Mouse (Mus musculus): ENCODE data around the gene Ptch1. TPM values are rescaled to one million over a fixed set of nuclear protein-coding genes. Genes with fewer than 3 reads are reported as not detected.

The Ptch1 gene
- polyA plus RNA-seq, 1 experiment from 2014 or later, result 22.7 TPM

DNA sequence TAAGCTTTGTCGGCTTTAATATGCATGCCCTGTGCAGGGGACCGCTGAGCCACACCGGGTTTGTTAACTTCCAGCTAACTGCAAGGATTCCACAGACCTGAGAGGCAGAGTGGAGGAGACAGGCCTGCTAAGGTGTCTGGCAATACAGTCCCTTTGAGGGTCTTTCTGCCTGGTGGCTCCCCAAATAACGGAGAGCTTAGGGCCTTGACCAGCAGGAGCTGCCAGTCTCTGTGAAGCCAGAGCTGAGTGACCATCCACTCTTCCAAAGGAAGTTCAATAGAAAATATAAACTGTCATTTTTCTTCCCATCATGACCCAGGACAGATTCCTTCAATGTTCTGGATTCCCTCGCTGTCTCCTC is 4.0 kb downstream of the Ptch1 start:
- H3K9ac ChIP-seq, result peak overlapping the region; percentile 10; the same call in 1 of the 2 replicates
- peak overlapping the region; percentile 89; the same call in 1 of the 2 replicates for H3K27ac ChIP-seq
- peaks cover 39% of the 10 kb centered on the region for H3K4me1 ChIP-seq

DNA sequence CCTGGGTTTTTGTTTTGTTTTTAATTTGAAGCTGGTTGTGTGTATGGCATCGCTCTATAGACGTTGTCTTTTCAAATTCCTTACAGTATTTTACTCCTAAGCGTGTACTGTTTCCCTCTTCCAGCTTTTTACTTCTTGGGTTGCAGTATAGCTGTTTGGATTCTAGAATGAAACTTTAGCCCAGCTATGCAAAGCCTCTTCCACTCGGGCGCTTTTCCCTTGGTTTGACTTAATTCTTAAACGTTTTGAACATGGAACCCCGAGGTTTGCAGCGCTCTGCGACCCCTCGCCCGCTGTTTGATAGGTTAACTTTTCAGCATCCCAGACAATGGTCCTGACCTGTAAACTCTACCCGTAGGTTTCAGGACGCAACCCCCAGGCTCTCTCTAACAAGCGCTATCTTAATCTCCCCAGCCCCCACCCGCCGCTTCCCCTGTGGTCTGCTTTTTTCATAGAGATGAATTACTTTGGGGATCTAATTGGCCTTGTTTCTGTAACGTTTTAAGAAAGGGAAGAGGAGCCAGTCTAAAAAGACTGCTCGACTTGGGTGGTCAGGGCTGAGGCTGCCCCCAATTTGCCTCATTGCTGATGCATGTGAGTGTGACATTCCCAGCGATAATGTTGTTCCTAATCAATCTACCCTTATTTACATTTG is 4.5 kb downstream of the Ptch1 start:
- H3K9me3 ChIP-seq (replicated peaks), result no peaks in the 10 kb centered on the region
- H3K4me1 ChIP-seq, result peaks cover 39% of the 10 kb centered on the region
- H3K9ac ChIP-seq, result peak overlapping the region; percentile 59; the same call in 1 of the 2 replicates
- H3K4me3 ChIP-seq, result peak overlapping the region; percentile 58; the same call in 1 of the 2 replicates
- peaks cover 39% of the 10 kb centered on the region for H3K27me3 ChIP-seq
- no peak for ATAC-seq (ENCODE audit: low FRiP score)
- peak overlapping the region; percentile 89 for H3K27ac ChIP-seq
- 2% methylated on average over 19 of the region's 19 CpGs for WGBS
- peak overlapping the region; percentile 96 for H3K4me2 ChIP-seq (replicated peaks)
- H3K36me3 ChIP-seq, result no peaks in the 10 kb centered on the region

More for the DNA sequence above, 4.0 kb downstream of the Ptch1 start:
- no peaks in the 10 kb centered on the region for H3K9me3 ChIP-seq (replicated peaks)
- H3K36me3 ChIP-seq, result no peaks in the 10 kb centered on the region
- ATAC-seq (ENCODE audit: low FRiP score), result no peak
- peaks cover 44% of the 10 kb centered on the region for H3K27me3 ChIP-seq
- no peak overlapping the region for H3K4me3 ChIP-seq
- 8% methylated on average over 5 of the region's 5 CpGs for WGBS
- peak overlapping the region; percentile 96 for H3K4me2 ChIP-seq (replicated peaks)

DNA sequence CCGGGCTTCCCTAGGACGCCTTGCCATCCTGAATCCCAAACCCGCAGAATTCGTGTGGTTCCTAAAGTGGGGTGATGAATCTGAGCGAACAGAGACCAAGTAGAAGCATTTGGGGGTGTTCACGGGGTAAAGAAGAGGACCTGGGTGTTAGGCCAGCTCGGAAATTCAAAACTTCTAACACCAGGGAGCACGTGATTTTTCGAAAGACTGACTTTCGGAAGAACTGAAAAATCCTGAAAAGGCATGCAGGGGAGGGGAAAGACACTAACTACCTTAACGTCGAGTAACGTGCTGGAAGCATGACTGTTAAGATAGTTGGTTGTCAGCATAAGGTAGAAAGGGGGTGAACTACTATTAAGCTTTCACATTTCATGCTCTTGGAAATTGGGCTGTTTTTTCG is 5.1 kb downstream of the Ptch1 start:
- ATAC-seq (ENCODE audit: low FRiP score), result no peak
- peaks cover 33% of the 10 kb centered on the region for H3K4me1 ChIP-seq
- WGBS, result under 1% methylated on average over 14 of the region's 14 CpGs

DNA sequence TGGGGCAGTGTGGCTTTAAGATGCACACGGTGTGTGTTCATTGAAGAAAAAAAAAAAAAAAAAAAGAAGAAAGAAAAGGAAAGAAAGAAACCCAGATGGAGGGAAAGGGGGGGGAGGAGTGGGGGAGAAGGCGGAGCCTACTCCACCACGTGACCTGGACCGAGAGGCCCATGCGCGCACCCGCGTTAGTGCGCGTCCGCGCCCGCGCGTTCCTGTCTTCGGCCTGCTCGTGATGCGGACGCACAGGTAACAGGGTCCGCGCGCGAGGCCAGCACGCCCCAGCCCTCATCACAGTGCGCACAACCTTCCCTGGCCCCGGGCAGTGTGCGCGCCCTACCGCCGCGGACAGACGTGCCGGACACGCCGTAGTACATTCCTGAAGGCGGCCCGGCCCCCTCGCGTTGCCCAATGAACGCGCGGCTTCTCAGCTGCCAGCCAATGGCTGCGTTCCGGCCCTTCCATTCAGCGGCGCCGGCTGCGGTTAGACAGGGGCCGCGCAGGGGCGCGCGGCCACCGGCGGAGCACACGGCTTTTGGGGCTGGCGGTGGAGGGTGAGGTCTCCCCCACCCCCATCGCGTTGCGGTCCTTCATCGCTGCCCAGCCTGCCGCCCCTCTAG is 5.6 kb downstream of the Ptch1 start:
- Histone ChIP-seq H3K9me3 (replicated peaks) (no peaks in the 10 kb centered on the region), H3K9ac (peak overlapping the region; percentile 59), H3K27me3 (peaks cover 33% of the 10 kb centered on the region), H3K4me3 (peak overlapping the region; percentile 58), H3K4me2 (replicated peaks) (peak overlapping the region; percentile 96), H3K4me1 (peaks cover 33% of the 10 kb centered on the region), H3K27ac (peak overlapping the region; percentile 89), H3K36me3 (no peaks in the 10 kb centered on the region)
- WGBS, result under 1% methylated on average over 57 of the region's 62 CpGs
- peak; percentile 74 for ATAC-seq (ENCODE audit: low FRiP score)

More for the DNA sequence above, 5.1 kb downstream of the Ptch1 start:
- Histone ChIP-seq H3K4me3 (peak overlapping the region; percentile 58), H3K4me2 (replicated peaks) (peak overlapping the region; percentile 96), H3K9me3 (replicated peaks) (no peaks in the 10 kb centered on the region), H3K27me3 (peaks cover 34% of the 10 kb centered on the region), H3K9ac (peak overlapping the region; percentile 59), H3K36me3 (no peaks in the 10 kb centered on the region), H3K27ac (peak overlapping the region; percentile 89)

DNA sequence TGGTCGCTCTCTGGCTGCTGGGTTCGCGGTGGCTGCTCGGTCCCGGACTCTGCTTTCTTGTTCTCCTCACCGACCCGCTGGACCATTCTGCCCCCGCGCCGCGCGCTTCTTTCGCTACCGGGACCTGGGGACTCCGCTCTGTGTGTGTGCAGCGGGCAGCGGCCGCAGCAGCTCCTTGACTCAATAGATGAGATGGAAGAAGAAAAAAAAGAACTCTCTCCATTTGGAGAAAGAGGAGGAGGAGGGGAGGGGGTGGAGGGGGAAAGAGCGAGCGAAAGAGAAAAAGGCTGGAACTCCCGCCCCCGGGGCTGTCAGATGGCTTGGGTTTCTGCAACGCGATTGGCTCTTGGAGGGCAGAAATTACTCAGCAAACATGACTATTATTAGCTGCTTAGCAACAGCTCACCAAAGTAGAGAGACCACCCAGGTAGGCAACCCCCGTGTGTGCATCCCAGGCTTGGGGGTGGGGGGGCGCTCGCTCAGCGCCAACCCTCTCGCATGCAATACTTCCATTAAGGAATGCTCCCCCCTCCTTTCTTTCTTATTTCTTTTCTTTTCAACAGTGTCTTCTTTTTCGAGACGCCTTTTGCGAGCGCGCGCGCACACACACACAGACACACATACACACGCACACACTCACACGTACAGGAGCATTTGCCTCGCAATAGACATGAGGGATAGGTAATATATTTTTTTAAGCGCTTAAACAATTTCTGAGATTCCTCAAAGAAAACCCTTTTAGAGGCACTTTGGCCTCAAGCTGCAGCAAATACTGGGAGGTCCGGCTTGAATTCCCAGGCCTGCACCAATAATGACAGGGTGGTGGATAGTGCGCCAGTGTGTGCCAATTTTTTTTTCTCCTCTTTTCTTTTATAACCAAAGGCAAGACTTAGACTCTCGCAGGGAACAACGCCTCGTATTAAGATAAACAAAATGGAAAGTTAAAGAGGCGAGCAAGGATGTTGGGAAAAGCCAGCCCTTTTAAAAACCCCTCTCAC is 7.1 kb downstream of the Ptch1 start:
- H3K4me3 ChIP-seq, result peak overlapping the region; percentile 97
- H3K27me3 ChIP-seq, result peaks cover 25% of the 10 kb centered on the region
- no peaks in the 10 kb centered on the region for H3K36me3 ChIP-seq
- H3K4me1 ChIP-seq, result peaks cover 40% of the 10 kb centered on the region
- peak overlapping the region; percentile 100 for H3K27ac ChIP-seq
- under 1% methylated on average over 45 of the region's 46 CpGs for WGBS
- H3K4me2 ChIP-seq (replicated peaks), result peak overlapping the region; percentile 96
- H3K9ac ChIP-seq, result peak overlapping the region; percentile 99
- peak; percentile 72 for ATAC-seq (ENCODE audit: low FRiP score)
- no peaks in the 10 kb centered on the region for H3K9me3 ChIP-seq (replicated peaks)

DNA sequence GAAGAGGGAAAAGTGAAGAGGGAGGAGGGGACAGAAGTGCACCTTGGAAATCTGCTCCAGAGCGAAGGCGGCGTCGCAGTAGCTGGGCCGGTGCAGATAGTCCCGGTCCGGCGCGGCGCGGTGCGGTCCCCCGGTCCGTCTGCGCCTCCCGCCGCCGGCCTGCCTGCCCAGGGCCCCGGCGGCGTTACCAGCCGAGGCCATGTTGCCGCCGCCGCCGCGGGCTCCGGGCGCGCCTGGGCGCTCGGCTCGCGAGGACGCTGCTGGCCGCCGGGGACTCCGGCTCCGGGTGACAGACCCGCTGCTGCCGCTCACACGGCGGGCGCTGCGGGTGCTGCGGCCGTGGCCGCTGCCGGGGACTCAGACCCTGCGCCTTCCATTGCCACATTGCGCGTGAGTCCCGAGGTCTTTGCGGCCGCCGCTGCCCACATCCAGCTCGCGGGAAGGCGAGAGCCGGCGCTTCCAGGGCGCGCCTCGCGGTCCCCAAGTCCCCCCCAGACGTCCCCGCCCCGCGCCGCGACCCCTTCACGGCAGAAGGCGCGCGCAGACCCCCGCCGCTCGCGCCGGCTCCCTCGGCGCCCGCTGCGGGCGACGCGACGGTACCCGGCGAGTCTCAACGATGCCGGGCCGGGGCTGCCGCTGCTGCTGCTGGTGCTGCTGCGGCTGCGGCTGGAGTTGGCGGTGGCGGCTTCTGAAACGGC is 7.9 kb downstream of the Ptch1 start:
- peak overlapping the region; percentile 100 for H3K27ac ChIP-seq
- H3K36me3 ChIP-seq, result no peaks in the 10 kb centered on the region
- WGBS, result under 1% methylated on average over 81 of the region's 99 CpGs
- ATAC-seq (ENCODE audit: low FRiP score), result no peak
- H3K9me3 ChIP-seq (replicated peaks), result no peaks in the 10 kb centered on the region
- peak overlapping the region; percentile 97 for H3K4me3 ChIP-seq
- peaks cover 39% of the 10 kb centered on the region for H3K4me1 ChIP-seq
- peak overlapping the region; percentile 99 for H3K9ac ChIP-seq
- H3K4me2 ChIP-seq (replicated peaks), result peak overlapping the region; percentile 96
- H3K27me3 ChIP-seq, result peaks cover 19% of the 10 kb centered on the region

DNA sequence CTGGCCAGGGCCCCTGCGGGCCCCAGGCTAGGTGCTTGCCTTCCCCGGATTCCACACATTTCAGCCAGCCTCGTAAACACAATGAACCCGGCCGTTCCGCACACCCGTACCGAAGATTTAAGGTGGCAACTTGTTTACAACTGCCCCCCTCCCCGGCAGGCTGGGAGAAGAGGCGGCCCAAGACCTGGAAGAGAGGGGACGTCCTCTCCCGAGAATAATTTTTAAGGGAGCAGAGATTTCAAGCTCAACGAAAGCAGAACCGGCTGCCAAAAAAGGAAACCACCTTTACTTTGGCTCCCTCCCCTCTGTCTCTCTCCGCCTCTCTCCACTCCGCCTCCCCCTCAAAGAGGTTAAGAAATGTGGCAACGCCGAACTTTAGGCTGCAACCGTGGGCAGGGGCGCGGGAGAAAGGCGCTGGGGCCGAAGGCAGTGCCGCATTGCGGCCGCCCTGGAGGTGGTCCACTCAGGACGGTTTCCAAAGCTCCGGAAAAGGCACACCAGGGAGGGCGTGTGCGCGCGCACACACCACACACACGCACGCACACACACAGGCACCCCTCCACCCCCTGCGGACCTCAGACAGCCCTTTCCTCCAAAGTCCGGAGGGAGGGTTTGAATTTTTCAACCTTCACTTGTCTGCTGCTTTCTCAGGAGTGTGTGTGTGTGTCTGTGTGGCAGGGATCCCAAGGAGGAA is 8.6 kb downstream of the Ptch1 start:
- peaks cover 43% of the 10 kb centered on the region for H3K4me1 ChIP-seq
- WGBS, result under 1% methylated on average over 36 of the region's 36 CpGs

DNA sequence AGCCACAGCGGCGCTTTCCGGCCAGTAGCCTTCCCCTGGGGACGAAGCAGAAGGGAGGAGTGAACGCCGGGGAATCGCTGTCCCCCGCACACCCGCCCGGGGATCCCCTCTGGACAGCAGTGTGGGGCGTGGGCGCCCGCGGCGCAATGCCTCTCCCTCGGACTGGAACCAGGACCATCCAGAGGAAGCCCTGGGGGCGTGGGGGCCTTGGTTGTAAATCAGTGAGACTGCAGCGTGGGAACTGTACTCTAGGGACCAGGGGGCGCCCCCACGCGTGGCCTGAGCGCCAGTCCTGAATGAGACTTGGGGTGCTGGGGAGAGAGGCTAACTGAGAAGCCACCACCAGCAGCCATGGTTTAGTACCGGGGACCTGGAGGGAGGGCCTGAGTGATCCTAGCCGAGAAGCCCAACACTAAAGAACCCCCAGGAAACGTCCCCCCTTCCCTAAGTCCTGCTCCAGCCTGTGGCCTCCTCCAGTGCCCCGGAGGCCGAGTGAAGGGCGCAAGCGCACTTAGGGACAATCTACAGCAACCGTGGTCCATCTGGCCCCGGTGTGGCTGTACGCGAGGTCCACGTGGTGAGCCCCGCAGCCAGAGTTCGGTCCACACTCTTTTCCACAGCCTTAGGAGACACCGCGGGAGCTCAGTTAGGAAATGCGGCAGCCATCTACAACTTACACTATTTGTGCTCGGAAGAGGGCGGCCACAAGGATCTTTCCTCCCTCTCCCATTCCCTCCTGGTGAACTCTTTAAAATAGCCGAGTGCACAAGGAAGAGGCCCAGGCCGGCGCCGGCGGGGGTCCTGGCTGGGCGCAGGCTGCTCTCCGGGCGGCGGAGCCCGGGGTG is 9.4 kb downstream of the Ptch1 start:
- Histone ChIP-seq H3K36me3 (no peaks in the 10 kb centered on the region), H3K4me1 (peaks cover 46% of the 10 kb centered on the region), H3K4me3 (peak overlapping the region; percentile 97), H3K9ac (peak overlapping the region; percentile 99), H3K4me2 (replicated peaks) (peak overlapping the region; percentile 96), H3K27ac (peak overlapping the region; percentile 100), H3K9me3 (replicated peaks) (no peaks in the 10 kb centered on the region), H3K27me3 (peaks cover 4% of the 10 kb centered on the region; the same call in 1 of the 2 replicates)
- ATAC-seq (ENCODE audit: low FRiP score), result no peak
- under 1% methylated on average over 51 of the region's 51 CpGs for WGBS

More for the DNA sequence above, 8.6 kb downstream of the Ptch1 start:
- Histone ChIP-seq H3K27ac (peak overlapping the region; percentile 100), H3K36me3 (no peaks in the 10 kb centered on the region), H3K9ac (peak overlapping the region; percentile 99), H3K9me3 (replicated peaks) (no peaks in the 10 kb centered on the region), H3K27me3 (peaks cover 12% of the 10 kb centered on the region), H3K4me3 (peak overlapping the region; percentile 97), H3K4me2 (replicated peaks) (peak overlapping the region; percentile 96)
- ATAC-seq (ENCODE audit: low FRiP score), result no peak

DNA sequence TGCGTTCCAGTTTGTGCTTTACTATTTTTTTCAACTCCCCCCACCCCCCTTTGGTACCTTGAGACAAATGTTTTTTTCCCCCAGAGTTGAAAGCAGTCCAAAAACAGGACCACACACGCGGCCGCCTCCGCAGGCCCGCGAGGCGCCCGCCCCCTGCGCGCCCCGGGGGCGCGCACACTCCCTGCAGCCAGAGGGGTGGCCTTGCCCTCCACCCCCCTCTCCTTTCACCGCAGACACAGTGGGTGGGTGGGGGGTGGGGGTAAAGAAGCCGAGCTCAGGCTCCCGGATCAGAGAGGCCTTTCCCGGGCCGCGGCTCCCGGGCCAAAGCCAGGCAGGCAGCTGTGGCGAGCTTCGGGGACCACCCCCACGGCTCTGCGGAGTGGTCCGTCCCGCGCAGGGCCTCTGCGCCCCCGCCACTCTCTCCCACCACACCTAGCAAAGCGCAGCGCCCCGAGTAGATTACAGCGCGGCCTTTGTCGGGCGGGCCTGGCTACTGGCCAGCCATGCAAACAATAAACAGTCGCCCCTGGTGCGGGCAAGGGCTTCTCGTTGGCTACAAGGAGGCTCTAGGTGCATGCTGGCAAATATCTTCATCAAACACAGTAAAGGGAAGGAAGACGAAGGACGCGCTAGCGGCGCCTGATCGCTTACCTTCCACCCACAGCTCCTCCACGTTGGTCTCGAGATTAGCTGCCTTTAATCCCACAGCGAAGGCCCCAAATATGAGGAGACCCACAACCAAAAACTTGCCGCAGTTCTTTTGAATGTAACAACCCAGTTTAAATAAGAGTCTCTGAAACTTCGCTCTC is 10.2 kb downstream of the Ptch1 start:
- under 1% methylated on average over 50 of the region's 51 CpGs for WGBS
- H3K4me1 ChIP-seq, result peaks cover 47% of the 10 kb centered on the region

More for the DNA sequence above, 10.2 kb downstream of the Ptch1 start:
- Histone ChIP-seq H3K27ac (peak overlapping the region; percentile 100), H3K4me2 (replicated peaks) (peak overlapping the region; percentile 96), H3K9ac (peak overlapping the region; percentile 99), H3K27me3 (no peaks in the 10 kb centered on the region), H3K36me3 (no peaks in the 10 kb centered on the region), H3K4me3 (peak overlapping the region; percentile 97), H3K9me3 (replicated peaks) (no peaks in the 10 kb centered on the region)
- peak; percentile 72 for ATAC-seq (ENCODE audit: low FRiP score)
